ENCODE assay signal across 8 mouse cellular contexts in genomic region chr11:82908608-82908989, GRCm38 (mm10). TPM values are rescaled to one million over a fixed set of nuclear protein-coding genes. Genes with fewer than 3 reads are reported as not detected.
DNase-seq lines count a peak whose midpoint lies in the region; ATAC-seq and TF ChIP-seq lines count a peak whose summit lies in the region.

No protein-coding gene starts in this region.

- H3K79me2 ChIP-seq in C2C12 (ENCODE audit: control insufficient read depth, insufficient read depth) = peaks cover 16% of the 10 kb centered on the region

- no peak overlapping the region for H3ac ChIP-seq in C2C12 (ENCODE audit: control insufficient read depth, insufficient read length, low read depth)

- H3K9ac ChIP-seq in forebrain, embryonic 13.5 days = peak overlapping the region; percentile 85
- peak overlapping the region; percentile 81 for H3K9ac ChIP-seq in liver, embryonic 12.5 days

- TF ChIP-seq CTCF in C2C12 (IDR thresholded peaks at IDR 0.05; ENCODE audit: control insufficient read depth, insufficient read depth, insufficient read length) = no peak

- H3K27me3 ChIP-seq in C2C12 (ENCODE audit: control insufficient read depth, insufficient read depth, insufficient read length) = peaks cover 4% of the 10 kb centered on the region
- peaks cover 14% of the 10 kb centered on the region for H3K27me3 ChIP-seq in forebrain, embryonic 13.5 days
- peaks cover 34% of the 10 kb centered on the region for H3K27me3 ChIP-seq in liver, embryonic 12.5 days (replicated peaks)

- peaks cover 26% of the 10 kb centered on the region for H3K36me3 ChIP-seq in C2C12 (ENCODE audit: control insufficient read depth, insufficient read depth)
- H3K36me3 ChIP-seq in forebrain, embryonic 13.5 days (ENCODE audit: poor library complexity, severe bottlenecking) = peaks cover 29% of the 10 kb centered on the region
- peaks cover 35% of the 10 kb centered on the region for H3K36me3 ChIP-seq in liver, embryonic 12.5 days

- WGBS in forebrain, embryonic 13.5 days = 48% methylated on average over 10 of the region's 10 CpGs
- WGBS in liver, embryonic 12.5 days (ENCODE audit: insufficient replicate concordance) = 36% methylated on average over 10 of the region's 10 CpGs

- H3K4me1 ChIP-seq in forebrain, embryonic 13.5 days = peaks cover 9% of the 10 kb centered on the region
- H3K4me1 ChIP-seq in liver, embryonic 12.5 days = peaks cover 44% of the 10 kb centered on the region

- ATAC-seq in forebrain, embryonic 13.5 days = peak; percentile 10; the same call in 1 of the 2 replicates
- no peak for ATAC-seq in liver, embryonic 12.5 days

- H3K27ac ChIP-seq in forebrain, embryonic 13.5 days = no peak overlapping the region
- no peak overlapping the region for H3K27ac ChIP-seq in liver, embryonic 12.5 days

- DNase-seq in heart, adult 11 months = peak; percentile 85
- DNase-seq in heart, adult 8-10 months (ENCODE audit: low spot score) = no peak
- DNase-seq in right cerebral cortex, postnatal 14 days = no peak
- no peak for DNase-seq in T-cell, adult 2 months (ENCODE audit: low spot score)
- no peak for DNase-seq in right cerebral cortex, adult 2 months (ENCODE audit: low spot score in 2 of 2)

- peaks cover 7% of the 10 kb centered on the region for H3K79me3 ChIP-seq in C2C12 (ENCODE audit: low read depth)

- H3K9me3 ChIP-seq in forebrain, embryonic 13.5 days (replicated peaks) = no peaks in the 10 kb centered on the region
- H3K9me3 ChIP-seq in liver, embryonic 12.5 days (replicated peaks) = no peaks in the 10 kb centered on the region

- peak overlapping the region; percentile 86 for H3K4me3 ChIP-seq in C2C12 (ENCODE audit: insufficient read depth, poor library complexity, severe bottlenecking)
- H3K4me3 ChIP-seq in forebrain, embryonic 13.5 days = peak overlapping the region; percentile 85
- peak overlapping the region; percentile 78 for H3K4me3 ChIP-seq in liver, embryonic 12.5 days

- H3K4me2 ChIP-seq in forebrain, embryonic 13.5 days = peak overlapping the region; percentile 85
- H3K4me2 ChIP-seq in liver, embryonic 12.5 days = peak overlapping the region; percentile 90

TF ChIP-seq in C2C12, 6 proteins besides CTCF, POLR2A, EP300 and RAD21:
- TF ChIP-seq MYOD1 (IDR thresholded peaks at IDR 0.05; ENCODE audit: control insufficient read depth, insufficient read length, low read depth) = no peak
- no peak for TF ChIP-seq USF1 (IDR thresholded peaks at IDR 0.05; ENCODE audit: low read depth)
- no peak for TF ChIP-seq MAX (IDR thresholded peaks at IDR 0.05)
- TF ChIP-seq CEBPB (IDR thresholded peaks at IDR 0.05; ENCODE audit: low read depth) = no peak
- TF ChIP-seq FOSL1 (IDR thresholded peaks at IDR 0.05; ENCODE audit: insufficient read depth, low read length, poor library complexity, severe bottlenecking) = no peak
- no peak for TF ChIP-seq MYOG (IDR thresholded peaks at IDR 0.05; ENCODE audit: control insufficient read depth, extremely low read depth, insufficient read length)
TF ChIP-seq in C2C12: peak in this region for 0.

RNA-seq across cellular contexts. Expression of gene Nle1, which starts 0.4 kb away (rescaled TPM):
- 10 to 100 TPM in 2 of 4 experiments, 1 to 10 TPM in 2; 7.0 to 13.0 (median 9.7) TPM for total RNA-seq in heart, adult 8-10 months (2022)
- 46.5 TPM for polyA plus RNA-seq in C2C12 (2012; fragmentation: generic; extraction: Trizol)
- 28.1 and 35.9 TPM in 2 replicates for polyA plus RNA-seq in forebrain, embryonic 13.5 days (2015; fragmentation: Nextera tagmentation; extraction: Ambion mirVana)
- 30.6 and 30.7 TPM in 2 replicates for polyA plus RNA-seq in liver, embryonic 12.5 days (2016; fragmentation: Nextera tagmentation; extraction: Ambion mirVana)

RNA-seq across cellular contexts. Expression of gene Unc45b, which starts 1.8 kb away (rescaled TPM):
- total RNA-seq in heart, adult 8-10 months (2022) = 100 to 1,000 TPM; 170 to 223 (median 177) TPM
- polyA plus RNA-seq in C2C12 (2012; fragmentation: generic; extraction: Trizol) = 0.15 TPM
- 0.25 and 0.40 TPM in 2 replicates for polyA plus RNA-seq in forebrain, embryonic 13.5 days (2015; fragmentation: Nextera tagmentation; extraction: Ambion mirVana)
- 1.1 and 1.4 TPM in 2 replicates for polyA plus RNA-seq in liver, embryonic 12.5 days (2016; fragmentation: Nextera tagmentation; extraction: Ambion mirVana)

RNA-seq across cellular contexts. Expression of gene Fndc8, which starts 16.7 kb away (rescaled TPM):
- total RNA-seq in heart, adult 8-10 months (2022) = not detected
- 0.08 TPM for polyA plus RNA-seq in C2C12 (2012; fragmentation: generic; extraction: Trizol)
- polyA plus RNA-seq in forebrain, embryonic 13.5 days (2015; fragmentation: Nextera tagmentation; extraction: Ambion mirVana) = 0.22 and 0.42 TPM in 2 replicates
- 0.08 and 0.19 TPM in 2 replicates for polyA plus RNA-seq in liver, embryonic 12.5 days (2016; fragmentation: Nextera tagmentation; extraction: Ambion mirVana)

RNA-seq across cellular contexts. Expression of gene Rad51d, which starts 18.2 kb away (rescaled TPM):
- 10 to 100 TPM in 2 of 4 experiments, 1 to 10 TPM in 2; 7.8 to 10.9 (median 9.9) TPM for total RNA-seq in heart, adult 8-10 months (2022)
- 13.4 TPM for polyA plus RNA-seq in C2C12 (2012; fragmentation: generic; extraction: Trizol)
- 10.9 and 12.8 TPM in 2 replicates for polyA plus RNA-seq in forebrain, embryonic 13.5 days (2015; fragmentation: Nextera tagmentation; extraction: Ambion mirVana)
- polyA plus RNA-seq in liver, embryonic 12.5 days (2016; fragmentation: Nextera tagmentation; extraction: Ambion mirVana) = 8.6 and 10.0 TPM in 2 replicates

RNA-seq across cellular contexts. Expression of gene Rffl, which starts 37.6 kb away (rescaled TPM):
- 1 to 10 TPM; 3.8 to 4.7 (median 4.7) TPM for total RNA-seq in heart, adult 8-10 months (2022)
- polyA plus RNA-seq in C2C12 (2012; fragmentation: generic; extraction: Trizol) = 2.8 TPM
- polyA plus RNA-seq in forebrain, embryonic 13.5 days (2015; fragmentation: Nextera tagmentation; extraction: Ambion mirVana) = 14.4 and 15.1 TPM in 2 replicates
- polyA plus RNA-seq in liver, embryonic 12.5 days (2016; fragmentation: Nextera tagmentation; extraction: Ambion mirVana) = 28.1 and 28.8 TPM in 2 replicates
